Comparison of ENCODE assay signal across 13 mouse cellular contexts in genomic region chr1:39758244-39758643, GRCm38 (mm10). TPM values are rescaled to one million over a fixed set of nuclear protein-coding genes. Genes with fewer than 3 reads are reported as not detected.
DNase-seq lines count a peak whose midpoint lies in the region; TF ChIP-seq lines count a peak whose summit lies in the region.
"Had no signal": no experiment of that assay in that cellular context is flagged by ENCODE, and none has a peak within 500 bp of the region (broad histone marks: within the 10 kb centered on the region; RNA-seq: fewer than 3 reads in every experiment).

No protein-coding gene starts in this region.

- no peaks in the 10 kb centered on the region for H3K27me3 ChIP-seq in hindbrain, embryonic 10.5 days (ENCODE audit: insufficient read depth, poor library complexity, severe bottlenecking)

- DNase-seq in lung, adult 18-20 months, result peak; percentile 33 to 37
- no peak for DNase-seq in lung, adult 2 months
- peak; percentile 77 to 78 for DNase-seq in heart, adult 9 months (ENCODE audit: low spot score in 2 of 2)
- peak; percentile 45 to 67 for DNase-seq in kidney, postnatal 25 days
- DNase-seq in hindbrain, embryonic 10.5 days (ENCODE audit: low spot score), result no peak
- DNase-seq in adrenal gland, adult 18-20 months (ENCODE audit: low spot score in 2 of 2), result no peak
- DNase-seq in adrenal gland, postnatal 25 days, result no peak
- DNase-seq in right cerebral cortex, adult 2 months (ENCODE audit: low spot score in 2 of 2), result no peak
- DNase-seq: cerebellum, adult 18-20 months had no signal

- TF ChIP-seq POLR2A in lung, adult 2 months (IDR thresholded peaks at IDR 0.05; ENCODE audit: borderline replicate concordance, extremely low read depth, low read depth, low read length), result no peak

- TF ChIP-seq CTCF in lung, adult 2 months (IDR thresholded peaks at IDR 0.05; ENCODE audit: insufficient read depth, low read length), result no peak

- no peak overlapping the region for H3K27ac ChIP-seq in hindbrain, embryonic 10.5 days

- H3K4me1 ChIP-seq in lung, adult 2 months (ENCODE audit: control insufficient read depth, insufficient read depth, low read length), result peaks cover 18% of the 10 kb centered on the region
- H3K4me1 ChIP-seq in hindbrain, embryonic 10.5 days (replicated peaks), result peaks cover 15% of the 10 kb centered on the region

- H3K9me3 ChIP-seq in hindbrain, embryonic 10.5 days, result no peaks in the 10 kb centered on the region

- no peak overlapping the region for H3K4me3 ChIP-seq in lung, adult 2 months (replicated peaks; ENCODE audit: extremely low read depth, low read depth, low read length)
- H3K4me3 ChIP-seq in hindbrain, embryonic 10.5 days, result no peak overlapping the region

- H3K36me3 ChIP-seq in hindbrain, embryonic 10.5 days, result no peaks in the 10 kb centered on the region

- WGBS in lung, adult 2 months, result 40% methylated on average over 9 of the region's 9 CpGs
- WGBS in hindbrain, embryonic 10.5 days, result 74% methylated on average over 9 of the region's 9 CpGs

RNA-seq across cellular contexts. Expression of gene Rfx8, which starts 37.4 kb away (rescaled TPM):
- polyA plus RNA-seq in lung, adult 2 months (2012; rRNA removed), result 0.14 and 0.24 TPM in 2 replicates
- 0.12 and 0.22 TPM in 2 replicates for polyA plus RNA-seq in hindbrain, embryonic 10.5 days (2016; fragmentation: Nextera tagmentation; extraction: Ambion mirVana)
- total RNA-seq in adrenal gland, adult 18-20 months (2021), result not detected
- total RNA-seq in adrenal gland, postnatal 25 days (2021), result 0.39 TPM in 1 of 2 replicates, not detected in the other

RNA-seq across cellular contexts. Expression of gene Gm3646, which starts 46.9 kb away (rescaled TPM):
- polyA plus RNA-seq in lung, adult 2 months (2012; rRNA removed), result not detected in 2 replicates
- not detected in 2 replicates for polyA plus RNA-seq in hindbrain, embryonic 10.5 days (2016; fragmentation: Nextera tagmentation; extraction: Ambion mirVana)
- not detected for total RNA-seq in adrenal gland, adult 18-20 months (2021)
- total RNA-seq in adrenal gland, postnatal 25 days (2021), result not detected in 2 replicates
- total RNA-seq: left cerebral cortex, postnatal 25 days had no signal
- polyA plus RNA-seq: embryonic facial prominence, embryonic 11.5 days; lung, embryonic 16.5 days; stomach, embryonic 16.5 days had no signal

Comparison
In these comparisons a context has a peak if more than half of its experiments do, and no peak if none do; other contexts are left out.
1. DNase-seq: peak in lung, adult 18-20 months (2 of 2), heart, adult 9 months (2 of 2) and kidney, postnatal 25 days (2 of 2); none in lung, adult 2 months (single experiment), hindbrain, embryonic 10.5 days (single experiment), adrenal gland, adult 18-20 months (0 of 2), adrenal gland, postnatal 25 days (single experiment) and right cerebral cortex, adult 2 months (0 of 2).